Comparison of ENCODE assay signal across 8 mouse cellular contexts in the genomic region with DNA sequence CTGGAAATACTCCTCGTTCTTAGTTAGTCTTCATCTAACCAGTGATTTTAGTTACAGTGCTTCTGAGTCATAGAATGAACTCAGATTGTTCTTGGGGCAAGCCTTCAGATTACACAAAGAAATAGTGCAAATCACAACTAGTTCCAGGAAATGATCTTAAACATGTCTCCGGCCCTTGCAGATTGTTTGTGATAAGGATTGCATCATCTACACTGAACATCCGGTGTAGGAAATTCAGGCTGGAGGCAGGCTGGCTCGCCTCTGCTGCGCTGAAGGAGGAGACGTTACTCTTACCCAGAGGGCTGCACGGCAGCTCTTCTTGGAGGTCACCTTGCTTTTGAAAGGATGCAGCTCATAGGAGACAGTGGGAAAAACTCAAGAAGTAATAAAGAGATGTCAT. TPM values are rescaled to one million over a fixed set of nuclear protein-coding genes. Genes with fewer than 3 reads are reported as not detected.
DNase-seq lines count a peak whose midpoint lies in the region; ATAC-seq and TF ChIP-seq lines count a peak whose summit lies in the region.

No protein-coding gene starts in this region.

- H3K27me3 ChIP-seq in kidney, postnatal 0 days (ENCODE audit: insufficient read depth, low read length): no peaks in the 10 kb centered on the region
- H3K27me3 ChIP-seq in midbrain, embryonic 16.5 days (ENCODE audit: control insufficient read depth, insufficient read depth, low read depth, low read length): no peaks in the 10 kb centered on the region

- peak; percentile 21 for DNase-seq in gastrocnemius, adult 18-20 months (ENCODE audit: low spot score)
- DNase-seq in gastrocnemius, postnatal 4 days (ENCODE audit: low spot score in 2 of 2): no peak
- peak; percentile 70 for DNase-seq in heart, adult 8-10 months (ENCODE audit: low spot score)
- peak; percentile 84 for DNase-seq in kidney, postnatal 0 days (ENCODE audit: low spot score)
- DNase-seq in left cerebral cortex, postnatal 25 days (ENCODE audit: low spot score in 2 of 2): no peak
- DNase-seq in yolk sac, embryonic 10.5 days (ENCODE audit: low spot score): no peak

- TF ChIP-seq CTCF in kidney, postnatal 0 days (IDR thresholded peaks at IDR 0.05; ENCODE audit: low read depth): no peak

- no peaks in the 10 kb centered on the region for H3K36me3 ChIP-seq in kidney, postnatal 0 days (ENCODE audit: insufficient read depth, low read length)
- no peaks in the 10 kb centered on the region for H3K36me3 ChIP-seq in midbrain, embryonic 16.5 days (ENCODE audit: control insufficient read depth, insufficient read depth, low read length)

- intact Hi-C loops in left cerebral cortex, postnatal 25 days (cut with DNase I): no loop called here

- H3K9ac ChIP-seq in kidney, postnatal 0 days (ENCODE audit: low read depth, low read length): no peak overlapping the region
- no peak overlapping the region for H3K9ac ChIP-seq in midbrain, embryonic 16.5 days (ENCODE audit: low read depth, low read length)

- H3K4me2 ChIP-seq in kidney, postnatal 0 days (ENCODE audit: low read length): no peak overlapping the region
- no peak overlapping the region for H3K4me2 ChIP-seq in midbrain, embryonic 16.5 days (ENCODE audit: low read length)

- H3K4me3 ChIP-seq in kidney, postnatal 0 days (replicated peaks; ENCODE audit: low read depth, low read length): no peak overlapping the region
- no peak overlapping the region for H3K4me3 ChIP-seq in midbrain, embryonic 16.5 days (ENCODE audit: low read depth, low read length)

- H3K4me1 ChIP-seq in kidney, postnatal 0 days (replicated peaks; ENCODE audit: insufficient read depth, low read length): no peaks in the 10 kb centered on the region
- H3K4me1 ChIP-seq in midbrain, embryonic 16.5 days (ENCODE audit: control insufficient read depth, insufficient read depth, low read length): no peaks in the 10 kb centered on the region

- WGBS in kidney, postnatal 0 days: 53% methylated on average over 7 of the region's 7 CpGs
- WGBS in midbrain, embryonic 16.5 days: 92% methylated on average over 7 of the region's 7 CpGs

- H3K27ac ChIP-seq in kidney, postnatal 0 days: no peak overlapping the region
- H3K27ac ChIP-seq in midbrain, embryonic 16.5 days (ENCODE audit: low read length): no peak overlapping the region

- peak; percentile 66; the same call in 1 of the 2 replicates for ATAC-seq in kidney, postnatal 0 days (replicated peaks; ENCODE audit: low FRiP score, low read depth)
- ATAC-seq in neutrophil, adult 5-6 weeks (ENCODE audit: extremely low read depth, insufficient number of reproducible peaks, low FRiP score, poor library complexity, severe bottlenecking): 0 out of 2 replicates have a peak, but pooled peaks have one; percentile 44
- ATAC-seq in midbrain, embryonic 16.5 days: no peak

- H3K9me3 ChIP-seq in kidney, postnatal 0 days (replicated peaks; ENCODE audit: low read length): no peaks in the 10 kb centered on the region
- no peaks in the 10 kb centered on the region for H3K9me3 ChIP-seq in midbrain, embryonic 16.5 days (replicated peaks; ENCODE audit: control insufficient read depth, low read length, poor library complexity, severe bottlenecking)

RNA-seq across cellular contexts. Expression of a gene that starts 36.0 kb away (rescaled TPM):
- total RNA-seq in gastrocnemius, adult 18-20 months (2021): under 1 TPM; 0.33 to 0.43 TPM
- 10 to 100 TPM; 13.1 to 14.1 TPM for total RNA-seq in gastrocnemius, postnatal 4 days (2021)
- total RNA-seq in heart, adult 8-10 months (2022): 1 to 10 TPM in 1 of 4 experiments, under 1 TPM in 3; 0.53 to 1.1 (median 0.67) TPM
- 1.9 and 2.3 TPM in 2 replicates for polyA plus RNA-seq in kidney, postnatal 0 days (2015; fragmentation: Nextera tagmentation; extraction: Ambion mirVana)
- 3.4 and 4.8 TPM in 2 replicates for total RNA-seq in neutrophil, adult 5-6 weeks (2017)
- total RNA-seq in left cerebral cortex, postnatal 25 days (2021): under 1 TPM; 0.05 to 0.07 TPM
- polyA plus RNA-seq in midbrain, embryonic 16.5 days (2015; fragmentation: Nextera tagmentation; extraction: Ambion mirVana): 1.4 and 2.1 TPM in 2 replicates

Comparison
In these comparisons a context has a peak if more than half of its experiments do, and no peak if none do; other contexts are left out.
1. DNase-seq: peak in gastrocnemius, adult 18-20 months (single experiment), heart, adult 8-10 months (single experiment) and kidney, postnatal 0 days (single experiment); none in gastrocnemius, postnatal 4 days (0 of 2), left cerebral cortex, postnatal 25 days (0 of 2) and yolk sac, embryonic 10.5 days (single experiment).